Mouse (Mus musculus) B cell, adult 2 months (primary cell): ENCODE measurements around the gene Ppp2r3d.

Experiments
- DNase-seq, 2 experiments: peaks; one replicate each; pipeline ENCODE4 v3.0.0; 2022

The Ppp2r3d gene

GRCm38 (mm10) chr9:124408564-124408963, 68.1 kb downstream of the Ppp2r3d start:
- no peak for DNase-seq
